Mouse (Mus musculus) embryonic fibroblast, embryonic 13.5 days (primary cell): ENCODE measurements at regions not wholly inside any gene's neighbourhood (a gene's known extent, or its start where the extent isn't known, plus 50 kb on each side); places are given as distances from the start of the nearest gene placed in this dataset.

Experiments
- CTCF ChIP-seq: IDR thresholded peaks from 2 replicates; pipeline ENCODE4 v1.5.1; 2011; ENCODE audit warnings: mild to moderate bottlenecking, control low read depth, low read length, moderate library complexity, borderline replicate concordance; ENCODE audit not compliant: insufficient read depth
- POLR2A ChIP-seq: IDR thresholded peaks from 2 replicates; pipeline ENCODE4 v1.6.1; 2011; ENCODE audit warnings: low read depth, mild to moderate bottlenecking, control low read depth, low read length, moderate library complexity

DNA sequence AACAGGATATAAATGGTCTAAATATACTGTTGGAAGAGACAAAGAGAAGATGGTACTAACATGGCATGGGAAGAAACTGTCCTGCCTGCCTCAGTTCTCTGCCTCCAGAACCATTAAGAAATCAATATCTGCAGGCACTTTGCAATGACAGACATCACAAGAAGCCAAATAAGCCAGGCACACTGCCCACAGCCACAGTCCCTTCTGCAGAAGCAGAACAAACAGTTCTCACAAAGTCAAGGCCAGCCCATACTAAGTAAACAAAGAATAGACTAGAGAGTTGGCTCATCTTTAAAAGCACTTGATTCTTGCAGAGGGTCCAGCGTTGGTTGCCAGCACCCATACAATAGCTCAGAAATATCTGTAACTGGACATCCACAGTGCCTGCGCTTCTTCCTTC lies 98.1 kb downstream of the Kif2b start:
- TF ChIP-seq POLR2A (no peak), CTCF (no peak)
